In the genomic region with DNA sequence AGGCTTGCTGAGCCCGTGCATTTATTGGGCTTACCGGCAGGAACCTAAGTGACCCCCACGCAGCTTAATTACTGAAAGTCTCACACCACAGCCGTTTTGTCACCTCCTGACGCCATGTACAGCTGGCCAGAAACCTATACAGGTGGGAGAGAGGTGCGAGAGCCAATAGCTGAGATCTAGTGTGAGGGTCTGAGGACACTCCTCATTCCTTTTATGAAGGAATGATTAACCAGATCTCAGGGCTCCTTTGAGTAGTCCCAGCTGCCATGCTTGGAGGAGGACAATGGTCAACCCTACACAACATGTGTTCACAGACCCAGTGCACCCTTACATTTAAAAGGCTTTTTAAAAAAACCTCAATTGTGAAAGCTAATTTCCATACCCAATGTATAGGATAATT, we compare ENCODE assay signal across 23 mouse cellular contexts. TPM values are rescaled to one million over a fixed set of nuclear protein-coding genes. Genes with fewer than 3 reads are reported as not detected.
A peak's percentile ranks its signal among the peaks of the same experiment; 100 is the strongest.
DNase-seq lines count a peak whose midpoint lies in the region; ATAC-seq and TF ChIP-seq lines count a peak whose summit lies in the region.
"Had no signal": no experiment of that assay in that cellular context is flagged by ENCODE, and none has a peak within 500 bp of the region (broad histone marks: within the 10 kb centered on the region; RNA-seq: fewer than 3 reads in every experiment).

No protein-coding gene starts in this region.

- no peaks in the 10 kb centered on the region for H3K4me1 ChIP-seq in kidney, embryonic 14.5 days (ENCODE audit: control insufficient read depth, insufficient read depth, low read length)
- H3K4me1 ChIP-seq in kidney, embryonic 15.5 days: no peaks in the 10 kb centered on the region
- H3K4me1 ChIP-seq in kidney, embryonic 16.5 days (ENCODE audit: insufficient read depth, low read length): no peaks in the 10 kb centered on the region
- H3K4me1 ChIP-seq in kidney, postnatal 0 days (replicated peaks; ENCODE audit: insufficient read depth, low read length): no peaks in the 10 kb centered on the region

- no peak for DNase-seq in kidney, postnatal 14 days
- DNase-seq in kidney, adult 8-10 months: no peak
- no peak for DNase-seq in kidney, postnatal 10 days
- DNase-seq in kidney, postnatal 0 days (ENCODE audit: low spot score): no peak
- DNase-seq in kidney, postnatal 36 days: no peak
- DNase-seq: adrenal gland, adult 2 months; adrenal gland, adult 8-10 months; adrenal gland, postnatal 10 days; adrenal gland, postnatal 14 days; adrenal gland, postnatal 25 days; adrenal gland, postnatal 36 days; B cell, adult 2 months; cerebellum, adult 11 months; cerebellum, adult 11-12 months had no signal

- H3K4me2 ChIP-seq in kidney, embryonic 14.5 days (replicated peaks; ENCODE audit: low read depth, low read length): no peak overlapping the region
- H3K4me2 ChIP-seq in kidney, embryonic 15.5 days: no peak overlapping the region
- no peak overlapping the region for H3K4me2 ChIP-seq in kidney, embryonic 16.5 days (replicated peaks; ENCODE audit: low read depth, low read length)
- no peak overlapping the region for H3K4me2 ChIP-seq in kidney, postnatal 0 days (ENCODE audit: low read length)

- H3K36me3 ChIP-seq in kidney, embryonic 14.5 days (ENCODE audit: control insufficient read depth, insufficient read depth, low read length): peaks cover 9% of the 10 kb centered on the region; the same call in 1 of the 2 replicates
- peaks cover 4% of the 10 kb centered on the region; the same call in 1 of the 2 replicates for H3K36me3 ChIP-seq in kidney, embryonic 15.5 days
- H3K36me3 ChIP-seq in kidney, embryonic 16.5 days (ENCODE audit: insufficient read depth, low read length): 0 out of 2 replicates have a peak, but pooled peaks cover 2% of the 10 kb centered on the region
- H3K36me3 ChIP-seq in kidney, postnatal 0 days (ENCODE audit: insufficient read depth, low read length): no peaks in the 10 kb centered on the region

- H3K4me3 ChIP-seq in kidney, embryonic 14.5 days (ENCODE audit: low read length): no peak overlapping the region
- no peak overlapping the region for H3K4me3 ChIP-seq in kidney, embryonic 15.5 days (replicated peaks)
- no peak overlapping the region for H3K4me3 ChIP-seq in kidney, embryonic 16.5 days (ENCODE audit: low read length)
- no peak overlapping the region for H3K4me3 ChIP-seq in kidney, postnatal 0 days (replicated peaks; ENCODE audit: low read depth, low read length)

- peak; percentile 62 for ATAC-seq in kidney, embryonic 14.5 days (ENCODE audit: low FRiP score, low TSS enrichment)
- ATAC-seq in kidney, embryonic 15.5 days (replicated peaks; ENCODE audit: low FRiP score): peak; percentile 76; the same call in 1 of the 2 replicates
- peak; percentile 69; the same call in 1 of the 2 replicates for ATAC-seq in kidney, embryonic 16.5 days (ENCODE audit: low FRiP score, low TSS enrichment)
- peak; percentile 33; the same call in 1 of the 2 replicates for ATAC-seq in kidney, postnatal 0 days (replicated peaks; ENCODE audit: low FRiP score, low read depth)
- ATAC-seq: activated CD4-positive, CD25-positive, alpha-beta regulatory T cell, adult 4 months; CD4-positive, CD25-positive, alpha-beta regulatory T cell, adult 4 months; Patski had no signal

- no peak overlapping the region for H3K9ac ChIP-seq in kidney, embryonic 14.5 days (ENCODE audit: low read depth, low read length)
- no peak overlapping the region for H3K9ac ChIP-seq in kidney, embryonic 15.5 days
- no peak overlapping the region for H3K9ac ChIP-seq in kidney, embryonic 16.5 days (replicated peaks; ENCODE audit: low read length)
- H3K9ac ChIP-seq in kidney, postnatal 0 days (ENCODE audit: low read depth, low read length): no peak overlapping the region

- no peak for TF ChIP-seq CTCF in kidney, postnatal 0 days (IDR thresholded peaks at IDR 0.05; ENCODE audit: low read depth)

- no peaks in the 10 kb centered on the region for H3K9me3 ChIP-seq in kidney, embryonic 14.5 days (ENCODE audit: control insufficient read depth, low read length)
- no peaks in the 10 kb centered on the region for H3K9me3 ChIP-seq in kidney, embryonic 15.5 days (replicated peaks)
- no peaks in the 10 kb centered on the region for H3K9me3 ChIP-seq in kidney, embryonic 16.5 days (ENCODE audit: low read length)
- H3K9me3 ChIP-seq in kidney, postnatal 0 days (replicated peaks; ENCODE audit: low read length): no peaks in the 10 kb centered on the region
- H3K9me3 ChIP-seq: G1E had no signal

- no peaks in the 10 kb centered on the region for H3K27me3 ChIP-seq in kidney, embryonic 14.5 days (ENCODE audit: control insufficient read depth, insufficient read depth, low read length)
- 0 out of 2 replicates have a peak, but pooled peaks cover 10% of the 10 kb centered on the region for H3K27me3 ChIP-seq in kidney, embryonic 15.5 days
- H3K27me3 ChIP-seq in kidney, embryonic 16.5 days (ENCODE audit: insufficient read depth, low read length): no peaks in the 10 kb centered on the region
- no peaks in the 10 kb centered on the region for H3K27me3 ChIP-seq in kidney, postnatal 0 days (ENCODE audit: insufficient read depth, low read length)
- H3K27me3 ChIP-seq: CH12.LX had no signal

- H3K27ac ChIP-seq in kidney, embryonic 14.5 days (ENCODE audit: low read depth, low read length): no peak overlapping the region
- no peak overlapping the region for H3K27ac ChIP-seq in kidney, embryonic 15.5 days
- no peak overlapping the region for H3K27ac ChIP-seq in kidney, embryonic 16.5 days (ENCODE audit: low read length)
- H3K27ac ChIP-seq in kidney, postnatal 0 days: no peak overlapping the region

- WGBS in kidney, embryonic 14.5 days: 60% methylated on average over 6 of the region's 6 CpGs
- WGBS in kidney, embryonic 15.5 days: 57% methylated on average over 6 of the region's 6 CpGs
- 69% methylated on average over 6 of the region's 6 CpGs for WGBS in kidney, embryonic 16.5 days
- WGBS in kidney, postnatal 0 days: 61% methylated on average over 6 of the region's 6 CpGs

RNA-seq across cellular contexts. Expression of gene Tlr13, which starts 14.7 kb away (rescaled TPM):
- polyA plus RNA-seq in kidney, embryonic 14.5 days (2014; fragmentation: Nextera tagmentation; extraction: Ambion mirVana): 0.31 and 0.47 TPM in 2 replicates
- 0.48 and 0.70 TPM in 2 replicates for polyA plus RNA-seq in kidney, embryonic 15.5 days (2015; fragmentation: Nextera tagmentation; extraction: Ambion mirVana)
- 0.40 and 0.44 TPM in 2 replicates for polyA plus RNA-seq in kidney, embryonic 16.5 days (2015; fragmentation: Nextera tagmentation; extraction: Ambion mirVana)
- polyA plus RNA-seq in kidney, postnatal 0 days (2015; fragmentation: Nextera tagmentation; extraction: Ambion mirVana): 0.59 and 0.62 TPM in 2 replicates
- polyA plus RNA-seq: C2C12; CD4-positive, CD25-positive, alpha-beta regulatory T cell, adult 4 months; G1E; Patski had no signal

RNA-seq across cellular contexts. Expression of gene Pgk1, which starts 58.6 kb away (rescaled TPM):
- 356 and 361 TPM in 2 replicates for polyA plus RNA-seq in kidney, embryonic 14.5 days (2014; fragmentation: Nextera tagmentation; extraction: Ambion mirVana)
- 363 and 376 TPM in 2 replicates for polyA plus RNA-seq in kidney, embryonic 15.5 days (2015; fragmentation: Nextera tagmentation; extraction: Ambion mirVana)
- polyA plus RNA-seq in kidney, embryonic 16.5 days (2015; fragmentation: Nextera tagmentation; extraction: Ambion mirVana): 357 and 397 TPM in 2 replicates
- 280 and 296 TPM in 2 replicates for polyA plus RNA-seq in kidney, postnatal 0 days (2015; fragmentation: Nextera tagmentation; extraction: Ambion mirVana)
